Mouse (Mus musculus): ENCODE results near the gene Trpm7. TPM values are rescaled to one million over a fixed set of nuclear protein-coding genes. Genes with fewer than 3 reads are reported as not detected.

Trpm7 gene
- polyA plus RNA-seq, 1 experiment, result 13.5 TPM

- H3K27me3 ChIP-seq (replicated peaks; ENCODE audit: control insufficient read depth, insufficient read depth, low read length), result no peaks in the 10 kb centered on the region
- H3K27ac ChIP-seq (ENCODE audit: insufficient read depth, low read depth, low read length), result no peak overlapping the region
- H3K36me3 ChIP-seq (ENCODE audit: control insufficient read depth, insufficient read depth, low read length), result peaks cover 22% of the 10 kb centered on the region
- no peaks in the 10 kb centered on the region for H3K4me1 ChIP-seq (ENCODE audit: control insufficient read depth, insufficient read depth, low read length)
- H3K4me3 ChIP-seq (ENCODE audit: insufficient read depth, low read depth, low read length), result no peak overlapping the region
- no peak for TF ChIP-seq POLR2A (IDR thresholded peaks at IDR 0.05; ENCODE audit: low read depth, low read length)
- TF ChIP-seq CTCF (conservative IDR thresholded peaks at IDR 0.05; ENCODE audit: insufficient read depth, insufficient read length, low read depth, low read length), result no peak
- 86% methylated on average over 5 of the region's 5 CpGs for WGBS
- no peak for DNase-seq
Measured at GRCm38 (mm10) chr2:126743389-126743788, 132.6 kb downstream of the Trpm7 start.

Other genes with a start within 250 kb of the Trpm7 start
- gene Gabpb1, start 199.9 kb downstream of the Trpm7 start, polyA plus RNA-seq (2012; rRNA removed), result 11.1 and 11.2 TPM in 2 replicates
- 30.2 and 31.2 TPM in 2 replicates for gene Usp8, start 168.9 kb downstream of the Trpm7 start, polyA plus RNA-seq (2012; rRNA removed)
- gene Usp50, start 92.8 kb downstream of the Trpm7 start, polyA plus RNA-seq (2012; rRNA removed), result 1.3 and 1.5 TPM in 2 replicates
- gene Sppl2a, start 57.0 kb upstream of the Trpm7 start, polyA plus RNA-seq (2012; rRNA removed), result 19.2 and 24.9 TPM in 2 replicates
- 1.8 and 2.4 TPM in 2 replicates for gene Ap4e1, start 132.5 kb upstream of the Trpm7 start, polyA plus RNA-seq (2012; rRNA removed)
- 30.1 and 43.3 TPM in 2 replicates for gene Blvra, start 194.4 kb upstream of the Trpm7 start, polyA plus RNA-seq (2012; rRNA removed)

All from kidney, adult 2 months (tissue).